Comparison of ENCODE assay signal across 22 mouse cellular contexts in genomic region chr2:25502726-25503125, GRCm38 (mm10). TPM values are rescaled to one million over a fixed set of nuclear protein-coding genes. Genes with fewer than 3 reads are reported as not detected.
DNase-seq lines count a peak whose midpoint lies in the region; ATAC-seq and TF ChIP-seq lines count a peak whose summit lies in the region.
"Had no signal": no experiment of that assay in that cellular context is flagged by ENCODE, and none has a peak within 500 bp of the region (broad histone marks: within the 10 kb centered on the region; RNA-seq: fewer than 3 reads in every experiment).

No protein-coding gene starts in this region.

- WGBS in heart, embryonic 12.5 days = 80% methylated on average over 3 of the region's 3 CpGs
- WGBS in intestine, embryonic 16.5 days = 67% methylated on average over 3 of the region's 3 CpGs

- 0 out of 2 replicates have a peak overlapping the region, but pooled peaks have one; percentile 17 for H3K9ac ChIP-seq in heart, embryonic 12.5 days
- peak overlapping the region; percentile 2 for H3K9ac ChIP-seq in MEL (ENCODE audit: control insufficient read depth, low read depth, low read length, poor library complexity, severe bottlenecking)
- peak overlapping the region; percentile 37; the same call in 1 of the 2 replicates for H3K9ac ChIP-seq in intestine, embryonic 16.5 days (ENCODE audit: low read depth, low read length)
- H3K9ac ChIP-seq: embryonic facial prominence, embryonic 12.5 days; limb, embryonic 12.5 days; neural tube, embryonic 12.5 days had no signal

- peaks cover 9% of the 10 kb centered on the region for H3K79me2 ChIP-seq in MEL (ENCODE audit: control insufficient read depth, insufficient read depth, low read length, poor library complexity)

- H3K36me3 ChIP-seq in heart, embryonic 12.5 days = peaks cover 32% of the 10 kb centered on the region
- H3K36me3 ChIP-seq in MEL (ENCODE audit: control insufficient read depth in 1 of 2, insufficient read depth in 2 of 2, low read length in 2 of 2) = peaks cover 0 to 23% of the 10 kb centered on the region in 2 experiments; a peak in 2 of 4 replicates
- H3K36me3 ChIP-seq in intestine, embryonic 16.5 days (ENCODE audit: control insufficient read depth, insufficient read depth, low read length) = 0 out of 2 replicates have a peak, but pooled peaks cover 10% of the 10 kb centered on the region

- no peak for TF ChIP-seq RAD21 in MEL (IDR thresholded peaks at IDR 0.05; ENCODE audit: low read depth, low read length)

- no peak for DNase-seq in heart, adult 11 months
- DNase-seq in MEL (ENCODE audit: low read depth, low spot score) (peak; percentile 61), MN1 (ENCODE audit: low spot score) (no peak)
- no peak for DNase-seq in thymus, postnatal 4 days
- no peak for DNase-seq in thymus, postnatal 25 days
- DNase-seq: cerebellum, postnatal 14 days; heart, adult 2 months; layer of hippocampus, postnatal 36 days; lung, postnatal 14 days; right cerebral cortex, postnatal 4 days had no signal

- no peaks in the 10 kb centered on the region for H3K27me3 ChIP-seq in heart, embryonic 12.5 days (replicated peaks)
- no peaks in the 10 kb centered on the region for H3K27me3 ChIP-seq in MEL (ENCODE audit: control insufficient read depth in 1 of 2, insufficient read depth in 2 of 2, low read length in 2 of 2)
- H3K27me3 ChIP-seq in intestine, embryonic 16.5 days (replicated peaks; ENCODE audit: control insufficient read depth, insufficient read depth, low read length) = no peaks in the 10 kb centered on the region
- H3K27me3 ChIP-seq: embryonic facial prominence, embryonic 12.5 days; forebrain, embryonic 13.5 days; limb, embryonic 12.5 days; neural tube, embryonic 12.5 days; Patski had no signal

- no peak for TF ChIP-seq CTCF in MEL (IDR thresholded peaks at IDR 0.05 in 2 of 3, conservative IDR thresholded peaks at IDR 0.05 in 1 of 3; ENCODE audit: control insufficient read depth in 1 of 3, insufficient read depth in 1 of 3, low read depth in 2 of 3, low read length in 3 of 3, poor library complexity in 1 of 3, severe bottlenecking in 1 of 3)

- 0 out of 4 replicates have a peak, but pooled peaks of 1 of the 2 experiments have one; percentile 14 for TF ChIP-seq POLR2A in MEL (IDR thresholded peaks at IDR 0.05; ENCODE audit: control insufficient read depth in 1 of 2, insufficient read depth in 1 of 2, low read depth in 1 of 2, low read length in 2 of 2, poor library complexity in 1 of 2)

- peaks cover 22% of the 10 kb centered on the region for H3K4me1 ChIP-seq in heart, embryonic 12.5 days (replicated peaks)
- peaks cover 5 to 30% of the 10 kb centered on the region in 2 experiments for H3K4me1 ChIP-seq in MEL (ENCODE audit: control insufficient read depth in 1 of 2, insufficient read depth in 2 of 2, low read length in 2 of 2)
- peaks cover 21% of the 10 kb centered on the region for H3K4me1 ChIP-seq in intestine, embryonic 16.5 days (ENCODE audit: control insufficient read depth, insufficient read depth, low read length)

- TF ChIP-seq EP300 in MEL (IDR thresholded peaks at IDR 0.05; ENCODE audit: low read depth in 1 of 2, low read length in 2 of 2) = peak; percentile 53 to 70

- no peak for ATAC-seq in heart, embryonic 12.5 days (ENCODE audit: insufficient number of reproducible peaks, low FRiP score)
- ATAC-seq in intestine, embryonic 16.5 days = peak; percentile 52
- ATAC-seq in megakaryocyte progenitor cell, adult 5-6 weeks (replicated peaks; ENCODE audit: poor library complexity) = 0 out of 2 replicates have a peak, but pooled peaks have one; percentile 7
- ATAC-seq: forebrain, embryonic 13.5 days; Patski had no signal

- H3K9me3 ChIP-seq in heart, embryonic 12.5 days (replicated peaks) = no peaks in the 10 kb centered on the region
- no peaks in the 10 kb centered on the region for H3K9me3 ChIP-seq in MEL (replicated peaks; ENCODE audit: insufficient read depth, low read length)
- no peaks in the 10 kb centered on the region for H3K9me3 ChIP-seq in intestine, embryonic 16.5 days (ENCODE audit: control insufficient read depth, low read length)
- H3K9me3 ChIP-seq: embryonic facial prominence, embryonic 12.5 days; forebrain, embryonic 13.5 days; limb, embryonic 12.5 days; neural tube, embryonic 12.5 days had no signal

- H3K27ac ChIP-seq in heart, embryonic 12.5 days (ENCODE audit: poor library complexity, severe bottlenecking) = no peak overlapping the region
- peak overlapping the region; percentile 65 for H3K27ac ChIP-seq in MEL (ENCODE audit: control insufficient read depth, low read depth, low read length)
- H3K27ac ChIP-seq in intestine, embryonic 16.5 days (ENCODE audit: low read length) = peak overlapping the region; percentile 72
- H3K27ac ChIP-seq: embryonic facial prominence, embryonic 12.5 days; forebrain, embryonic 13.5 days; heart, adult 2 months; limb, embryonic 12.5 days; neural tube, embryonic 12.5 days had no signal

- H3K4me2 ChIP-seq in heart, embryonic 12.5 days = no peak overlapping the region
- H3K4me2 ChIP-seq in intestine, embryonic 16.5 days (ENCODE audit: low read depth, low read length) = no peak overlapping the region

- H3K4me3 ChIP-seq in heart, embryonic 12.5 days = no peak overlapping the region
- no peak overlapping the region for H3K4me3 ChIP-seq in MEL (ENCODE audit: control insufficient read depth in 1 of 2, insufficient read depth in 1 of 2, low read depth in 2 of 2, low read length in 2 of 2)
- H3K4me3 ChIP-seq in intestine, embryonic 16.5 days (ENCODE audit: low read length) = no peak overlapping the region
- H3K4me3 ChIP-seq: heart, adult 2 months; neural tube, embryonic 12.5 days had no signal

TF ChIP-seq in MEL, 35 proteins besides CTCF, POLR2A, EP300 and RAD21:
- TF ChIP-seq JUND (IDR thresholded peaks at IDR 0.05; ENCODE audit: low read depth, low read length) (0 out of 2 replicates have a peak, but pooled peaks have one; percentile 41), ZNF384 (IDR thresholded peaks at IDR 0.05; ENCODE audit: low read depth, low read length) (no peak), TAL1 (IDR thresholded peaks at IDR 0.05; ENCODE audit: low read length) (peak; percentile 84), TBP (IDR thresholded peaks at IDR 0.05; ENCODE audit: low read depth, low read length) (peak; percentile 21; the same call in 1 of the 2 replicates)
TF ChIP-seq in MEL: peak in this region for 3.

RNA-seq across cellular contexts. Expression of gene C8g, which starts 1.2 kb away (rescaled TPM):
- polyA plus RNA-seq in heart, embryonic 12.5 days (2016; fragmentation: Nextera tagmentation; extraction: Ambion mirVana) = 2.4 and 3.3 TPM in 2 replicates
- 1.5 and 2.3 TPM in 2 replicates for total RNA-seq in MEL (2012; rRNA removed)
- 1 to 10 TPM in 1 of 2 experiments, not detected in 1; 5.1 TPM for polyA plus RNA-seq in MEL (2012; ENCODE audit: insufficient read depth in 1 of 2, insufficient read length in 2 of 2, low read depth in 1 of 2, low replicate concordance in 2 of 2, missing spikeins in 1 of 2)
- 6.8 and 8.5 TPM in 2 replicates for polyA plus RNA-seq in intestine, embryonic 16.5 days (2015; fragmentation: Nextera tagmentation; extraction: Ambion mirVana)
- 2.6 and 5.6 TPM in 2 replicates for total RNA-seq in megakaryocyte progenitor cell, adult 5-6 weeks (2015)
- total RNA-seq in megakaryocyte progenitor cell, adult 5-6 weeks (2017) = 0.81 and 3.8 TPM in 2 replicates

RNA-seq across cellular contexts. Expression of gene Fbxw5, which starts 2.2 kb away (rescaled TPM):
- polyA plus RNA-seq in heart, embryonic 12.5 days (2016; fragmentation: Nextera tagmentation; extraction: Ambion mirVana) = 82.7 and 83.3 TPM in 2 replicates
- 27.5 and 29.2 TPM in 2 replicates for total RNA-seq in MEL (2012; rRNA removed)
- polyA plus RNA-seq in MEL (2012; ENCODE audit: insufficient read depth in 1 of 2, insufficient read length in 2 of 2, low read depth in 1 of 2, low replicate concordance in 2 of 2, missing spikeins in 1 of 2) = 10 to 100 TPM in 1 of 2 experiments, not detected in 1; 65.6 TPM
- 70.2 and 71.9 TPM in 2 replicates for polyA plus RNA-seq in intestine, embryonic 16.5 days (2015; fragmentation: Nextera tagmentation; extraction: Ambion mirVana)
- total RNA-seq in megakaryocyte progenitor cell, adult 5-6 weeks (2015) = 27.1 and 27.6 TPM in 2 replicates
- total RNA-seq in megakaryocyte progenitor cell, adult 5-6 weeks (2017) = 25.1 and 27.4 TPM in 2 replicates

RNA-seq across cellular contexts. Expression of gene Lcn12, which starts 9.0 kb away (rescaled TPM):
- not detected in 2 replicates for polyA plus RNA-seq in heart, embryonic 12.5 days (2016; fragmentation: Nextera tagmentation; extraction: Ambion mirVana)
- total RNA-seq in MEL (2012; rRNA removed) = not detected in 2 replicates
- polyA plus RNA-seq in MEL (2012; ENCODE audit: insufficient read depth in 1 of 2, insufficient read length in 2 of 2, low read depth in 1 of 2, low replicate concordance in 2 of 2, missing spikeins in 1 of 2) = not detected
- 0.32 TPM in 1 of 2 replicates, not detected in the other for polyA plus RNA-seq in intestine, embryonic 16.5 days (2015; fragmentation: Nextera tagmentation; extraction: Ambion mirVana)
- 0.27 TPM in 1 of 2 replicates, not detected in the other for total RNA-seq in megakaryocyte progenitor cell, adult 5-6 weeks (2015)
- not detected in 2 replicates for total RNA-seq in megakaryocyte progenitor cell, adult 5-6 weeks (2017)
- total RNA-seq: heart, adult 2 months; heart, postnatal 25 days; layer of hippocampus, postnatal 36 days; midbrain, postnatal 0 days had no signal
- polyA plus RNA-seq: embryonic facial prominence, embryonic 12.5 days; forebrain, embryonic 13.5 days; heart, adult 2 months; intestine, embryonic 14.5 days; limb, embryonic 12.5 days; midbrain, postnatal 0 days; neural tube, embryonic 12.5 days; Patski; stomach, embryonic 14.5 days had no signal

RNA-seq across cellular contexts. Expression of gene Ptgds, which starts 32.9 kb away (rescaled TPM):
- polyA plus RNA-seq in heart, embryonic 12.5 days (2016; fragmentation: Nextera tagmentation; extraction: Ambion mirVana) = 2.4 and 2.6 TPM in 2 replicates
- not detected in 2 replicates for total RNA-seq in MEL (2012; rRNA removed)
- not detected for polyA plus RNA-seq in MEL (2012; ENCODE audit: insufficient read depth in 1 of 2, insufficient read length in 2 of 2, low read depth in 1 of 2, low replicate concordance in 2 of 2, missing spikeins in 1 of 2)
- polyA plus RNA-seq in intestine, embryonic 16.5 days (2015; fragmentation: Nextera tagmentation; extraction: Ambion mirVana) = 4.0 and 4.5 TPM in 2 replicates
- 0.42 TPM in 1 of 2 replicates, not detected in the other for total RNA-seq in megakaryocyte progenitor cell, adult 5-6 weeks (2015)
- total RNA-seq in megakaryocyte progenitor cell, adult 5-6 weeks (2017) = not detected in 2 replicates

RNA-seq across cellular contexts. Expression of gene Paxx, which starts 41.8 kb away (rescaled TPM):
- 22.1 and 22.7 TPM in 2 replicates for polyA plus RNA-seq in heart, embryonic 12.5 days (2016; fragmentation: Nextera tagmentation; extraction: Ambion mirVana)
- 13.2 and 18.5 TPM in 2 replicates for total RNA-seq in MEL (2012; rRNA removed)
- polyA plus RNA-seq in MEL (2012; ENCODE audit: insufficient read depth in 1 of 2, insufficient read length in 2 of 2, low read depth in 1 of 2, low replicate concordance in 2 of 2, missing spikeins in 1 of 2) = 10 to 100 TPM in 1 of 2 experiments, not detected in 1; 22.1 TPM
- polyA plus RNA-seq in intestine, embryonic 16.5 days (2015; fragmentation: Nextera tagmentation; extraction: Ambion mirVana) = 31.5 and 37.4 TPM in 2 replicates
- 32.8 and 40.9 TPM in 2 replicates for total RNA-seq in megakaryocyte progenitor cell, adult 5-6 weeks (2015)
- total RNA-seq in megakaryocyte progenitor cell, adult 5-6 weeks (2017) = 15.3 and 21.3 TPM in 2 replicates
